Mouse (Mus musculus): Measurements from ENCODE around the gene 4430402I18Rik.

- TF ChIP-seq POLR2A (IDR thresholded peaks at IDR 0.05; ENCODE audit: control insufficient read depth, extremely low read depth, insufficient read depth, low read length, poor library complexity) (no peak), CTCF (IDR thresholded peaks at IDR 0.05; ENCODE audit: borderline replicate concordance, control insufficient read depth, extremely low read depth, insufficient read depth, low read length, poor library complexity) (no peak)
These were observed 117.1 kb downstream of the 4430402I18Rik start for GRCm38 (mm10) chr19:28850510-28850909.

Measured in thymus, adult 2 months (tissue).